Mouse (Mus musculus) C2C12 (cell line): ENCODE data around the gene Gm20388.

ENCODE experiments used
- CTCF ChIP-seq: IDR thresholded peaks from one replicate; pipeline ENCODE4 v1.5.1; 2011; ENCODE audit not compliant: control insufficient read depth, insufficient read depth, insufficient read length
- MAX ChIP-seq: IDR thresholded peaks from one replicate; pipeline ENCODE4 v1.6.1; 2011; ENCODE audit warnings: mild to moderate bottlenecking, control low read depth
- MYOD1 ChIP-seq: IDR thresholded peaks from one replicate; pipeline ENCODE4 v1.6.1; 2011; ENCODE audit warnings: low read depth; ENCODE audit not compliant: control insufficient read depth, insufficient read length
- MYOG ChIP-seq: IDR thresholded peaks from one replicate; pipeline ENCODE4 v1.6.1; 2011; ENCODE audit not compliant: control insufficient read depth, insufficient read length; ENCODE audit errors: extremely low read depth
- USF1 ChIP-seq: IDR thresholded peaks from one replicate; pipeline ENCODE4 v1.6.1; 2011; ENCODE audit warnings: low read depth, mild to moderate bottlenecking, control low read depth, moderate library complexity

GRCm38 (mm10) chr8:123037487-123037886, 3126.8 kb downstream of the Gm20388 start:
- TF ChIP-seq USF1 (no peak), CTCF (no peak), MYOD1 (no peak), MAX (no peak), MYOG (no peak)
